Mouse (Mus musculus): ENCODE data around the gene Foxj3.

DNA sequence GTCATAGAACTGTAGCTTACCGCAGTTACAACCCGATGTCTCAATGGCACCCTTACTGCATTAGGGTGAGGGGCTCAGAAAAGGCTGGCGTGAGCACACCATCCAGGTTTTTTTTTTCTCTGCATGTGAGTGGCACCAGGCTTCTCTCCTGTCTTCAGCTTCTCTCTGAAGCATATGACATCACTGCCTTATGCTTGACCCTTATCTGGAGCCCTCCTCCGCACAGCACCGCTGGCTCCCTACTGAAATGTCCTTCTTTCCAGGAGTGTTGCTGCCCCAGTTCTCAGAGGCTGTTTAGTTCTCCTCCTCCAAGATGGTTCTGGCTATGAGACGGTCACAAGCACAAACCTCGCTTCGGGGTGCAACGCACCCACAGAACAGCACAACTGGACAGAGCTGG is 134.4 kb downstream of the Foxj3 start:
- no peak for TF ChIP-seq POLR2A (IDR thresholded peaks at IDR 0.05; ENCODE audit: low read depth, low read length)
- TF ChIP-seq CTCF (IDR thresholded peaks at IDR 0.05; ENCODE audit: borderline replicate concordance, insufficient read depth, low read length): no peak
